Mouse (Mus musculus) liver, embryonic 14.5 days (tissue): ENCODE measurements at regions not wholly inside any gene's neighbourhood (a gene's known extent, or its start where the extent isn't known, plus 50 kb on each side); places are given as distances from the start of the nearest gene placed in this dataset.

Source experiments
- CTCF ChIP-seq: IDR thresholded peaks from 2 replicates; pipeline ENCODE4 v1.5.1; 2016; ENCODE audit warnings: antibody characterized with exemption, low read depth, control low read depth
- EP300 ChIP-seq: IDR thresholded peaks from 2 replicates; pipeline ENCODE4 v1.6.1; 2016; ENCODE audit warnings: antibody characterized with exemption, low read depth

- TF ChIP-seq EP300 (no peak), CTCF (no peak)
These were observed 305.7 kb downstream of the Gadd45g start for GRCm38 (mm10) chr13:52152221-52152620.
